28 mouse cellular contexts compared by ENCODE assay signal in the genomic region with DNA sequence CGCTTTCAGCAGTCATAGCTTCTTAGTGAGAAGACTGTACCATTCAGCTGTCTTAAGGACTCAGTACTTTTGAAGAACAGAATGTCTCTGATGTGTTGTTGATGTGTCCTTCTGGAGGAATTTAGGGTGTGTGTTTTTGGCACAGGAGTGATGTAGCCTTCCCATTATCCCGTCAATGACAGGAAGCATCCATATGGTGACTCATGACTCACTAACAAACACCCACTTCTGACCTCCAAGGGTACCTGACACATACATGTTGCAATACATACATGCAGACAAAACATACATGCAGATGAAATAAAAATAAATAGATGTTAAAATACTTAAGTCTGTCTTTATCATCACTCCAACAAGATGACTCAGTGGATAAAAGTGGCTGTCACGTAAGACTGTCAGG. TPM values are rescaled to one million over a fixed set of nuclear protein-coding genes. Genes with fewer than 3 reads are reported as not detected.
"Had no signal": no experiment of that assay in that cellular context is flagged by ENCODE, and none has a peak within 500 bp of the region (broad histone marks: within the 10 kb centered on the region; RNA-seq: fewer than 3 reads in every experiment).

No protein-coding gene starts in this region.

- DNase-seq: gastrocnemius, adult 2 months; gastrocnemius, postnatal 10 days; gastrocnemius, postnatal 25 days; heart, adult 18-20 months; heart, postnatal 10 days; heart, postnatal 4 days; kidney, adult 18-20 months; kidney, adult 8-10 months; kidney, postnatal 25 days; kidney, postnatal 4 days; left cerebral cortex, postnatal 4 days had no signal

- H3K27ac ChIP-seq: heart, embryonic 10.5 days; hindbrain, embryonic 10.5 days; hindbrain, embryonic 12.5 days; hindbrain, embryonic 14.5 days; intestine, embryonic 15.5 days; kidney, embryonic 15.5 days; kidney, postnatal 0 days; layer of hippocampus, adult 2 months; left cerebral cortex, adult 2 months; limb, embryonic 13.5 days; limb, embryonic 15.5 days; liver, embryonic 12.5 days had no signal

- H3K9ac ChIP-seq: heart, embryonic 12.5 days; hindbrain, embryonic 12.5 days; hindbrain, embryonic 14.5 days; intestine, embryonic 15.5 days; kidney, embryonic 15.5 days; limb, embryonic 13.5 days; limb, embryonic 15.5 days; liver, embryonic 12.5 days had no signal

- H3K4me1 ChIP-seq: heart, embryonic 10.5 days; heart, embryonic 12.5 days; hindbrain, embryonic 10.5 days; hindbrain, embryonic 12.5 days; intestine, embryonic 15.5 days; kidney, embryonic 15.5 days; limb, embryonic 13.5 days; limb, embryonic 15.5 days; liver, embryonic 12.5 days had no signal

- H3K36me3 ChIP-seq: heart, embryonic 10.5 days; heart, embryonic 12.5 days; hindbrain, embryonic 10.5 days; hindbrain, embryonic 12.5 days; intestine, embryonic 15.5 days; kidney, embryonic 15.5 days; limb, embryonic 13.5 days; limb, embryonic 15.5 days; liver, embryonic 12.5 days had no signal

- H3K27me3 ChIP-seq: heart, embryonic 12.5 days; intestine, embryonic 15.5 days; kidney, embryonic 15.5 days; limb, embryonic 13.5 days; limb, embryonic 15.5 days had no signal

- ATAC-seq: hindbrain, embryonic 16.5 days; inflammation-experienced regulatory T-cells, adult 6 months; intestine, embryonic 15.5 days; intestine, postnatal 0 days; liver, embryonic 12.5 days had no signal

- H3K4me2 ChIP-seq: heart, embryonic 12.5 days; hindbrain, embryonic 12.5 days; hindbrain, embryonic 14.5 days; intestine, embryonic 15.5 days; kidney, embryonic 15.5 days; limb, embryonic 13.5 days; limb, embryonic 15.5 days; liver, embryonic 12.5 days had no signal

- H3K4me3 ChIP-seq: gastrocnemius, adult 2 months; heart, embryonic 10.5 days; heart, embryonic 12.5 days; hindbrain, embryonic 10.5 days; hindbrain, embryonic 12.5 days; intestine, embryonic 15.5 days; kidney, embryonic 15.5 days; layer of hippocampus, adult 2 months; left cerebral cortex, adult 2 months; limb, embryonic 13.5 days; limb, embryonic 15.5 days; liver, embryonic 12.5 days had no signal

- H3K9me3 ChIP-seq: heart, embryonic 10.5 days; heart, embryonic 12.5 days; hindbrain, embryonic 10.5 days; hindbrain, embryonic 12.5 days; intestine, embryonic 15.5 days; kidney, embryonic 15.5 days; limb, embryonic 13.5 days; limb, embryonic 15.5 days; liver, embryonic 12.5 days had no signal

RNA-seq across cellular contexts. Expression of a gene that starts 31.4 kb away (rescaled TPM):
- total RNA-seq: granulocyte monocyte progenitor cell, adult 5-6 weeks had no signal
